Mouse (Mus musculus) B cell, adult 2 months (primary cell): ENCODE data around the gene Lrrc71.

Experiments used
- DNase-seq, 2 experiments: peaks; one replicate each; pipeline ENCODE4 v3.0.0; 2022

The Lrrc71 gene

DNA sequence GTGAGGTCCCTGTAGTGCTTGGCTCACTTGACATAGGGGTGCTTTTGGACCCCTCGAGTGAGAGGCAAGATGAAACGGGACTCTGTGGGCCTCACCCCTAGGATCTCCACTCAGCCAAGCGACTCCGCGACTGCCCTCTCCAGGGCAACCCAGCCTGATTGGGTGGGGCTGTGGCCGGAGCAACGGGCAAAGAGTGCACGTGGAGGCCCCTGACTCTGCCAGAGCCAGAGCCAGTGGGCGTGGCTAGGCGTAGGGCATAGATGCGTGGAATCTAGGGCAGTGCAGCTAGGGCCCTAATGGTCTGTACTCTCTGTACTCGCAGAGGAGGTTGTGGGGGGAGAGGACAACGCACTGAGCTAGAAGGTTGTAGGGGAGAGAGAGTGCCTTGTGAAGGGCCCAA, at the start of gene Lrrc71:
Lrrc71 (minus strand) TSS at position 195 of the 400 bp plus-strand sequence.
- no peak for DNase-seq

GRCm38 (mm10) chr3:87796736-87797334, 48.4 kb upstream of the Lrrc71 start, which contains the start of gene Insrr:
Gene Insrr, plus strand, starts transcription at chr3:87796951.
- DNase-seq: peak; percentile 20 to 31

- DNase-seq: peak; percentile 68 to 72
These were observed 47.2 kb upstream of the Lrrc71 start for GRCm38 (mm10) chr3:87795336-87796277.

GRCm38 (mm10) chr3:87794922-87795325, 46.5 kb upstream of the Lrrc71 start, which contains the start of gene Ntrk1:
Gene Ntrk1, minus strand, starts transcription at chr3:87795162.
- DNase-seq: peak in 1 of 2 experiments; percentile 10

DNA sequence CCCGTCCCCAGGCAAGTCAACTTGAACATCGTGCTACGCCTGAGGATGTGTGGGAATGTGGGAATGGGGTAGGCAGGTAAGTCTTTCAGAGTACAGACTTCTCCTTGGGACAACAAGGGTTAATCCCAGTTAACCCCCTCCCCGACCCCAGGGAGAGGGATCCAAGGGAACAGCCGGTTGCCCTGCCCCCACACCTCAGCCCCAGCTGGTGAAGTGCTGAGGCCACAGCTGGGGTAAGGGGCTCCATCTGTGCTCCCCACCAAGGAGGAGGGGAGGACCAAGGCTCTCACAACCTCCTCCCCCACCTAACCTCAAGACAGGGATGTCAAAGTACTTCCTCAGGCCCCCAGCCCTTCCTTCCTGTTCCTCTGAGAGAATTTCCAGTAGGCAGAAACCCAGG, 41.3 kb upstream of the Lrrc71 start:
- DNase-seq: no peak

DNA sequence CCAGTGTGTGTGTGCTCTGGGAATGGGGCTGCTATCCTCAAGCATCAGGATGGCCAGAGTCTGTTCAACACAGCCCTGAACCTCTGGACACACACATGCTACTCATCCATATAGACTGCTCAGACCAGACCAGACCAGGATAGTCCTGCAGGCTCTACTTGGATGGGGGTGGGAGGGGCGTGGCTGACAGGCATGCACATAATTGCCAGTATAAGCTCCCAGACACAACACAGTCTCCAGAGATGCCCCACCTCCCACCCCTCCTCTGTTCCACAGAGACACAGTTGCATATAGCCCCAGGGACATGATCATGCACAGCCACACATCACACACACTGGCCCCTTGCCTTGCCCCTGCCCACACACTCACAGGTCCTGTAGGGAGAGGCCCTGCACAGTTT, 40.8 kb upstream of the Lrrc71 start:
- DNase-seq: no peak

- DNase-seq: no peak
These were observed 37.3 kb upstream of the Lrrc71 start for GRCm38 (mm10) chr3:87785626-87786214.

DNA sequence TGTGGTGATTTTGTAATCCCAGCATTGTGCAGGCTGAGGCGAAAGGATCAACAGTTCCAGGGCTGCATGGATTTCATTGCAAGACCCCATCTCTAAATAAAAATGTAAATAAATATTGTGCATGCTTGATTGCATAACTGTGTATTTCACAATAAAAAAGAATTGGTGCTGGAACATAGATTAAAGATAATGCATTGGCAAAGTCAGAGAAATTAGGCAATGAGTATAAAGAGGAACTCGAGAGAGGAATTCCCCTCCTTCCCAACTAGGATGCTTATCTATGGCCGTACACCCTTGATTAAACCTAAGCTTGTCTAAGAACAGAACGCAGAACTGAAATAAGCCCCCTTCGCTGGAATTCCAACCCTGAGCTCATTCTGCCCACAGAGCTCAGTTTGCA, 36.7 kb upstream of the Lrrc71 start:
- no peak for DNase-seq

DNA sequence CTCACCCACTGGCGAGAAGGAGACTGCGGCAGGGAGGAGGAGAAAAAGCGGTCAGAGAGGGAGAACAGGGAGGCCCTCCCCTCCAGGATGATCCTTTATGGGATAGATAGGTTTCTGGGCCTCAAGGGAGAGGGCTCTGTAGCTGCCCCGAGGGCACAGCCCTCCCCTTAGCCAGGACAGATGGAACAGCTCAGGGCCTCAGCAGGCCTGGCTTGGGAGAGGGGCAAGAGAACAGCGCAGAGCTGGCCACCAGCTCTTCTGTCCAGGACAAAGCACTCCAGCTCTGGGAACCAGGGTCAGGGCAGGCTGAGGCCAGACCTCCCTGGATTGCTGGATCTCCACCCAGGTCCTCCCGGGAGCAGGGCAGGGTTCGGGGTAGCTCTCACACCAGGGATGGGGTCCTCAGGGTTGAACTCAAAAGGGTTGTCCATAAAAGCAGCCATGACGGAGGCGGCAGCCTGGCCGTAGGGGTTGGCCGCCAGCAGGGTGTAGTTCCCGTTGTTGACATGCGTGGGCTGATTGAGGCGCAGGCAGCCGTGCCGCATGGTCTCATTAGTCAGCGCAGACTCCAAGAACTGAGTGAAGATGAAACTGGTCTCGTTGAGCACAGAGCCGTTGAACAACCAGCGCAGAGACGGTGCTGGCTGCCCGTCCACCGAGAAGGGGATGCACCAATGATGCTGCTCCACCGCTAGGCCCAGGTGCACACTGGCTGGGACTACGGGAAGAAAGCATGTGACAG, 35.0 kb upstream of the Lrrc71 start:
- DNase-seq: no peak

GRCm38 (mm10) chr3:87779086-87779485, 30.7 kb upstream of the Lrrc71 start:
- DNase-seq: no peak

- DNase-seq: no peak
These were observed 29.9 kb upstream of the Lrrc71 start for GRCm38 (mm10) chr3:87778283-87778682.

GRCm38 (mm10) chr3:87771088-87771487, 22.7 kb upstream of the Lrrc71 start:
- DNase-seq: no peak

GRCm38 (mm10) chr3:87770280-87770679, 21.9 kb upstream of the Lrrc71 start:
- DNase-seq: peak; percentile 69 to 71

GRCm38 (mm10) chr3:87769506-87769905, 21.1 kb upstream of the Lrrc71 start:
- DNase-seq: no peak

- DNase-seq: peak; percentile 90 to 91
These were observed 20.4 kb upstream of the Lrrc71 start for GRCm38 (mm10) chr3:87768844-87769243.

DNA sequence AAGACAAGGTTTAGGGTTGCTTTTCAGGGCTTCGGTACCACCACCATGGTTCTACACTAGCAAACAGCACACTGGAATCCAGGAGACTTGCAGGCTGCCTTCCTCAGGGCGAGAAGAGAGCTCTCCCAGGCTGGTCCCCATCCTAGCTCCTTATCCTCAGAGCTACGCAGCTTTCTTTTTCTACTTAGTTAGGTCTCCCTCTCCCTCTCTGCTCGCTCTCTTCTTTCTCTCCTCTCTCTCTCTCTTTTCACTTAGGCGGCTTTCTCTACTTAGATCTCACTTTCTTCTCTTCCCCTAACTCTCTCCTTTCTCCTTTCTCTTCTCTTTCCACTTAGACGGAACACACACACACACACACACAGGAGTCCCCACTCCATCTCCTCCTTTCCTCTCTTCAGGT, 20.0 kb upstream of the Lrrc71 start:
- no peak for DNase-seq

- DNase-seq: no peak
These were observed 19.3 kb upstream of the Lrrc71 start for GRCm38 (mm10) chr3:87767764-87768163.

GRCm38 (mm10) chr3:87766284-87766667, 17.9 kb upstream of the Lrrc71 start:
- DNase-seq: no peak

DNA sequence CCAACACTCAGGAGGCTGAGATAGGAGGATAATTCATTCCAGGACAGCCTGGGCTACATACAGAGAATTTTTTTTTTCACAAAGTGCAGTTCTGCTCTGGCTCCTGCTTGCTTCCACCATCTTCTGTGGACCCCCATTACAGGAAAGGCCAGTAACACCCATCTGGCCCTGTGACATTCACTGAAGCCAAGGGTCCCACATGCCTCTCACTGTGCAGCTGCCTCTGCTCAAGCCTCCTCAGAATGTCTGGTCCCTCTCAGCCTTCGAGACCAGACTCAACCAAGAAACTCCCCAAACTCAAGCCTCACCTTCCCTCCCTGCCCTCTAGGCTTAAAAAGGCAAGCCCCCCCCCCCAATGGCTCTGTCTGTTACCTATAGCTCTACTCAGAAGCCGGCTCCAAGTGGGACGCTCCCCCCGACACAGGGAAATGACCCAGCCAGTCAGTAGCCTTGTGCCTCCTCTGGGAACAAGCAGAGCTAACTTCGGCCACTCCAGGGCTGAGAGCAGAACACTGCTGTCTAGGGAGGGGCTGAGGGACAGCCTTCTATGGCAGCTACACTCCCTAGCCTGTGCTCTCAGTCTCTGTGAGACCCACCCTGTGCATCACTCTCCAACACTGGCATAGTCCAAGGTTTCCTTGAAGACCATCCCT, 17.3 kb upstream of the Lrrc71 start:
- no peak for DNase-seq

- peak; percentile 77 to 80 for DNase-seq
These were observed 16.7 kb upstream of the Lrrc71 start for GRCm38 (mm10) chr3:87765091-87765490.

- no peak for DNase-seq
These were observed 16.1 kb upstream of the Lrrc71 start for GRCm38 (mm10) chr3:87764506-87764905.

DNA sequence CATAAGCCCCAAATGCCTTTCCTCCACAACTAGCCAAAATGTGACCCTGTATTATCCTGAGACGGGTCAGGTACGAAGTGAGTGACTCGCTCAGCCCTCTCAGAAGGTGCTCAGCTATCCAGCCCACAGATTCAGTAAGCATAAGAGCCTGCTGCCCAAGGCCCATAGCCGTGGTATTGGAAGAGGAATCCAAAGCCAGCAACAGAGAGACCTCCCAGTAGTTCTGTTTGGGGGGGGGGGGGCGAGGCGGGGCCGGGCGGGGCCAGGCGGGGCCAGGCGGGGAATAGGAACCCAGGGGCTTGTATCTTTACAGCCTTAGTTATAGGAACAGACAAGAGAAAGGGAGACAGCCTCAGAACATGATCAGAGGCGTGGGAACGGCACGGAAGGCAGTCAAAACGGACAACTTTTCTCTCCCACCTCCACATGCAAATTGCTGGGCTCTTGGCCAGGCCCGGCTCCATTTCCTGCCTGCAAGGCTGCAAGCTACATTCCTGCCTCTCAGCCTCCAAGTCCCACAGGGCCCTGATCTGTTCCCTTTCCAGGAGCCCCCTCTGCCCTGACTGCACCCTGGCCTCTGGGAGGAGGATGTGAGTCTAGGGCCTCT, 15.4 kb upstream of the Lrrc71 start:
- DNase-seq: no peak
